Mouse (Mus musculus) lung, postnatal 14 days (tissue): ENCODE measurements at regions not wholly inside any gene's neighbourhood (a gene's known extent, or its start where the extent isn't known, plus 50 kb on each side); places are given as distances from the start of the nearest gene placed in this dataset.
"Not testable (repeated sequence)": the region's sequence is repeated elsewhere in the genome, so short reads cannot be mapped to it uniquely, and the experiment has no call there.

Experiments
- DNase-seq: peaks from one replicate; pipeline ENCODE4 v3.0.0; 2021

DNA sequence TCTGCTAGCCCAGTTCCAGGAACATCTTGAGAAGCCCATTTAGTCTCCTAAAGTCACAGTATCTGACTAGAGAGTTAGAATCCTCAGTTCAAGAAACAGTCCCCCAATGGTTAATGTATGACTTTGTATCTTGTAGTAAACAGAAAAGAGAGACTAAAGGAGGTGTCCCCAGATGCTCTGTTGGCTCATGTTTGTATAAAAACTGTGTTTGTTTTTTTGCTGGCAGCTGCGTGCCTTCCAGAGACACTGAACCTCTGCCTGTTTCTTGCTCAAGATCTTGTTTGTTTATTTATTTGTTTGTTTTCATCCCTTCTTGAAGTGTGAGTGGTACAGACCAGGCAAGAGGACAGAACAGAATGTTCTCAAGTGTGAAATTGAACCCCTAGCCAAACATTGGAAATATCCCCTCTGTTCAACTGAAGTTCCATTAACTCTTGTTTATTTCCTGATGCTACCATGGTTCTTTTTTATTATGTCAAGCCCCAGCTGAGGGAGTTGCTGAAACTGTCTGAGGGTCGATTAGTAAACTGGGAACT lies 451.3 kb upstream of the Ube2e3 start:
- peak; percentile 34 for DNase-seq

- no peak for DNase-seq
Observed at GRCm38 (mm10) chr2:78412985-78413384, 454.9 kb upstream of the Ube2e3 start.

DNA sequence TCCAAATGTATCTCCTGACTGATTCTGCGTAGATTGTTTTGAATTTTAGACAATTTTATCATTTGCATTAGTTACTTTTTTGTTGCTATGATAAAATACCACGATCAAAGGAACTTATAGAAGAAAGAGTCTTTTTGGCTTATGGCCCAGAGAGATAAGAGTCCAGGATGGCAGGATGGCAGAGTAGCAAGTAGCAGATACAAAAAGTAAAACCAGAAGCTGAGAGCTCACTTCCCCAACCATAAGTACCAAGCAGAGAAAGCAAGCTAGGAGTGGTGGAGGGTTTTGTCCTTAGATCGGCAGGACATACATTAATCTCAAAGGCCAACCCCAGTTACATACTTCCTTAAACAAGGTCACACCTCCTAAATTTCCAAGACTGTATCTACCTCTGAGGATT lies 457.7 kb upstream of the Cwc22 start:
- no peak for DNase-seq

GRCm38 (mm10) chr2:78399236-78399635 lies 453.1 kb upstream of the Cwc22 start:
- no peak for DNase-seq

GRCm38 (mm10) chr2:78396924-78397323 lies 450.7 kb upstream of the Cwc22 start:
- no peak for DNase-seq

DNA sequence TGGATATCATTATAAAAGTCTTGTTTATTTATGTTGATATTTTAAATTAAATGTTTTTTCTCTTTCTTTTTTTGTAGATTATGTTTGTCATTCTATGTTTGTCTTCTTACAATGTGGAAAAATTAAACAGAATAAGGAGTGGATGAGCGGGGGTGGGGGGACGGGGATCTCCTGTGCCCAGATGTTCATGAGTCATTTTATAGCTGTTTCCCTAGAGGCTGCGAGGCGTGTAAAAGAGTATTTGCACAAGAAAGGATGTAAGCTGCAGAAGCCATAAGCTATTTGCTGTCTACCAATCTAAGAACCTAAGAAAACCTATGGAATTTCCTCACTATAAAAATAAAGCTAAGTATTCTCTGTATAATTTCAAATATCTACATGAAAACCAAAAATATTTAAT lies 446.9 kb upstream of the Cwc22 start:
- DNase-seq = no peak

DNA sequence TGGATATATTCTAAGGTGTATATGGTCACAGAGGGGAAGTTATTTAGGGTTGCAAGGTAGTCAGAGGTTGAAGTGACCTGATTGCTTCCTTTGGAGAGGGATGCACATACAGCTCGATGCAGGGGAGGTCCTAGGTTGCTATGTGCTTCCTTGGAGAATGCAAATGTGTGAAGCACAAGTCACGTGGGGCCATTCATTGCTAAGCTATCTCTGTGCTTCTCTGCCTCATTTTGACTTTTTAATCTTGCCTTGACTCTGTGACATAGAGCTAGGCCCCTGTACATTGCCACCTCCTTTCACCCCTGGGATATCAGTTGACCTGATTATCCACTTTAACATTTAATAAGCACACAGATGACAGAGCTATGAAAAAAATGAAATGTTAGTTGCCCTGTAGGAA lies 446.2 kb upstream of the Cwc22 start:
- DNase-seq = no peak

GRCm38 (mm10) chr2:78388001-78388400 lies 441.8 kb upstream of the Cwc22 start:
- DNase-seq = no peak

DNA sequence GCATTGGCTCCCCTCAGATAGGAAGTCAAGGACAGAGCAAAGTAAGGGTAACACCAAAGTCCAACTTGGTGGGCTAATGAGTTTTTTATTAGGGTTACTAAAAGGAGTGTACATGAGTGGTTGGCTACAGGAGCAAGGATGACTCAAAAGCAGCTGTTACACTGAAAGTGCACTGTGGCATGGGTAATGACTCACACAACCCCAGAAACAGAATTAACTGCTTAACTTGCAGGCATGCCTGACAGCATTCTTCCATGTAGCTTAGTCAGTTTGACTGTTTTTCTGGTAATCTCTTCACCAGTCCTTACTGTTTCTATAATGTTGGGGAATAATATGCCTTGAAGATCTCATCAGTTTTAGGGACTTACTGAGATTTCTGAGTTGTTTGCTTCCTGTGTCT lies 435.1 kb upstream of the Cwc22 start:
- DNase-seq = no peak

- no peak for DNase-seq
Observed at GRCm38 (mm10) chr2:78331736-78332475, 385.7 kb upstream of the Cwc22 start.

DNA sequence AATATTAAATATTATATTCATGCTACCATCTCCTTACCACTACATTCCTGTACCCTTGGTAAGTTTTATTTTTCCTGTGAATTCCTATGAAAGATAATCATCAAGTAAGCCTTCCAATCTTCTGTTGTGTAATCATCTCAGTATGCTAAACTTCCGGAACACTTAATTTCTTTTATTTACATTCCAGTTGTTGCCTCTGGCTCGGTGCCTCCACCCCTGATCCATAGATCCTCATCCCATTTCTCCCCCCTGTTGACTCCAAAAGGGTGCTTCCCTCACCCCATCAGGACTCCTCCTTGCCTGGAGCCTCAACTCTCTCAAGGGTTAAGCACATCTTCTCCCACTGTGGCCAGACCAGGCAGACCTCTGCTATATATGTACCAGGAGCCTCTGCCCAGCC lies 379.9 kb upstream of the Cwc22 start:
- DNase-seq = no peak

- DNase-seq = no peak
Observed at GRCm38 (mm10) chr2:78322216-78322965, 376.2 kb upstream of the Cwc22 start.

GRCm38 (mm10) chr2:78311766-78312491 lies 365.8 kb upstream of the Cwc22 start:
- no peak for DNase-seq

DNA sequence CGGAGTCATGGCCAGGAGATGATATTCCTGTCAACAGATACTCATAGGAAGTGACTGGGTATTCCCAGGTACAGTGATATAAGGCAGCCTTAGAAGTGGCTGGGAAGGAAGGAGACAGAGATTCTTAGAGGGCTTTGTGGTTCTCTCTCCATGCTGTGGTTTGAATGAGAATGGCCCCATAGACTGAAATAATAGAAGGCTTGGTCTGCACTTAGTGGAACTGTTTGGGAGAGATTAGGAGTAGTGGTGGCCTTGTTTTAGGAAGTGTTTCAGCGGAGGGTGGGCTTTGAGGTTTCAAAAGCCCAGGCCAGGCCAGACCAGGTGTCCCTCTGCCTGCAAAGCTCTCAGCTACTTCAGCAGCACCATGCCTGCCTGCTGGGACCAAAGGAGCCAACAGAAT lies 363.2 kb upstream of the Cwc22 start:
- DNase-seq = no peak

DNA sequence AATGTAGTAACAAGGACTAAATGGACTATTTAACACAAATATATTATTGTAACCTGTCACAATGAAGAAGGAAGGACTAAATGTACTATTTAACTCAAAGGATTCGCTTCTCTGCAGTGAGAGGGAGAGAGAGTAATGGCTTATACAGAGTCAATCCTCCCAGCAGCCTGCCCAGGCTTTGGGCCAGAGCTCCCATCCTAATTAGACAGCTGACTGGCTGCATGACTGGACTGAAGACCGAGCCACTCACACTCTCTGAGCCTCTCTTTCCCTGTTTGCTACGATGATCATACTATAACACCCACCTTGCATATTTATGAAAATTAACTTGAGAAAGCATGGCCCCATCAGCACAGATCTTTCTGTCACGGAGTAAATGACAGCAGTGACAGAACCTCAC lies 360.7 kb upstream of the Cwc22 start:
- no peak for DNase-seq

DNA sequence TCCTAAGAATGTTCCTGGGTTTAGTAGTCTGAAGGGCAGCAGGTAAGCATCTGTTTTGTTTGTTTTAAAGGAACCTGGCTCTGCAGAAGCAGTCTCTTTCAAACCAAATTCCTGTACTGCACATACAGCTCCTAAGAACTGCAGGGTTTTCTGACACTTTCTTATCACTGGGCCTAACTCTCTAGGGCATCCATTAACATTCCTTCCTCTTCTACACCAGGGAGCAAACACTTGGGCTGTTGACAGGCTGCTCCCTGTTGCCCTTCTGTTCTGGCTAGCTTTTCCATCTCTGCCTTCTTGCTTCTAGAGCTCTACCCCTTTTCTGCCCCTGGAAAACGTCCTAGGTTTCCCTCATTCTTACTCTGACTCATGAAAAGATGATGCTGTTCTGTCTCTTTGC lies 345.5 kb upstream of the Cwc22 start:
- no peak for DNase-seq

DNA sequence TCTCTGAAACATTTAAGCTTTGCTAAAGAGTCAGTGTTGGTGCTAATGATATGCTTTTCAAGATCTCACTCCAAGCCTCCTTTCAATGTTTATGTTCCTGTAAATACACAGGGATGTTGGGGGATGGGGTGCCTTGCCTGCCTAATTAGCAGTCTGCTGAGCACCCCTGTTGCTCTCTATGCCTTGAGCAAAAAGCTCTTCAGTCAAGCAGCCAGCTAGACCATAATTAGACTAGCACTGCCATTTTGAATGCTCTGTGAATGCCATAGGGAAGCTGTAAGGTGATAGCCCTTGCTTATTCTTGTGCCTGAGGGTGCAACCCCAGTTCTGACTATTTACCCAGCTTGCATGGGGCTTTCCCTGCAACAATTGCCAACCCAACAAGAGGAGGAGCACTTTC lies 338.6 kb upstream of the Cwc22 start:
- DNase-seq = no peak

- DNase-seq = no peak
Observed at GRCm38 (mm10) chr2:78283605-78284004, 337.4 kb upstream of the Cwc22 start.

- not testable (repeated sequence) for DNase-seq
Observed at GRCm38 (mm10) chr2:78281846-78282245, 335.7 kb upstream of the Cwc22 start.

GRCm38 (mm10) chr2:78280219-78280915 lies 334.2 kb upstream of the Cwc22 start:
- DNase-seq = no peak

DNA sequence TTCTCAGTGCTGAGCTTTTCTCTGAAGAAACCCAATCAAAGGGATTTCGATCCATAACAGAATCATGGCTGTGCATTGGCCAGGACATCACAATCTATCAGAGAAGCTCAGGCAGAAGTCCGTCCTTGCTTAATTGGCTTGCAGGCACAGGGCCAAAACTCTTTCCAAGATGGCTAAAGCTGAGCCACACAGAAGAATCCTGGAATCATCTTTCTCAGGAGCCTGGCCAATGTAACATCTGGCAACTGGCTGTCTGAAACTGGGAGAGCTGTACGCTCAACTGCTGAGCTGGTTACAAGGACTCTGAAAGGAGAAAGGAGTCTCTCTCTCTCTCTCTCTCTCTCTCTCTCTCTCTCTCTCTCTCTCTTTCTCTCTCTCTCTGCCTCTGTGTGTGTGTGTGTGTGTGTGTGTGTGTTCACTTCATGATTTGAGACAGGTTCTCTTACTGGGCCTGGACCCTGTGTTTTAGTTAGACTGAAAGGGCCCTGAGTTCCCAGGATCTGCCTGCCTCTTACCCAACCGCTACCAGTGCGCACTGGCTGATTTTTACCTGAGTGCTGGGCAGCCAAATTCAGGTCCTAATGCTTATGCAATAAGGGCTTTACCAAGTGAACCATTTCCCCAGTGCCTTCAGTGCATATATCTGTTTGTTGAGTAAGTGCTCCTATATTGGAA lies 333.3 kb upstream of the Cwc22 start:
- DNase-seq = peak; percentile 65

- DNase-seq = no peak
Observed at GRCm38 (mm10) chr2:78278630-78279029, 332.5 kb upstream of the Cwc22 start.
